Mouse (Mus musculus): ENCODE results near the gene Zfyve1.

DNA sequence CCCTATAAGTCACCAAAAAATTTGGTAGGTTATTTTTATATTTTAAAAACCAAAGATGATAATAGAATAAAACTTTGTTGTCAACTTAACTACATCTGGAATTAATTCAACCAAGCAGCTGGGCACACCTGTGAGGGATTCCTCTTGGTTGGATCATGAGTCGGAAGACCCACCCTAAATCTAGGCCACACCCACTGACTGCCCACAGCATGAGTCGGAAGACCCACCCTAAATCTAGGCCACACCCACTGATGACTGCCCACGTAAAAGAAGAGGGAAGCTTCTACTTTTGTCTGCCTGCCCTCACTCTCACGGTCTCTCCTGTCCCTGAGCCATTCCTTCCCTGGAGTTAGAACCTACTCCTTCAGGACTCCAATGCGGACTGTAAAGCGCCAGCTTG is 36.8 kb downstream of the Zfyve1 start:
- TF ChIP-seq CTCF (IDR thresholded peaks at IDR 0.05; ENCODE audit: low read depth, low read length) (no peak), GATA1 (IDR thresholded peaks at IDR 0.05; ENCODE audit: borderline replicate concordance, low read length) (no peak), TAL1 (conservative IDR thresholded peaks at IDR 0.05; ENCODE audit: low read depth, low read length) (no peak), GATA2 (IDR thresholded peaks at IDR 0.05; ENCODE audit: borderline replicate concordance, low read depth, low read length) (no peak), POLR2AphosphoS5 (IDR thresholded peaks at IDR 0.05; ENCODE audit: insufficient replicate concordance, low read depth, low read length) (no peak)
